Mouse (Mus musculus) forebrain, embryonic 15.5 days (tissue): ENCODE results near the gene Rhbdl3. TPM values are rescaled to one million over a fixed set of nuclear protein-coding genes. Genes with fewer than 3 reads are reported as not detected.
"Not testable (repeated sequence)": the region's sequence is repeated elsewhere in the genome, so short reads cannot be mapped to it uniquely, and the experiment has no call there.

Experiments used
- ATAC-seq: fragments of 200-750 bp; cut with Nextera tagmentation; replicated peaks from 2 replicates; pipeline ENCODE4 v1.8.0; 2017; ENCODE audit warnings: mild to moderate bottlenecking, moderate TSS enrichment, moderate library complexity
- H3K27ac ChIP-seq: fragments of 300-500 bp; sonication (generic); replicated peaks from 2 replicates; pipeline ENCODE4 v1.5.1; 2015; ENCODE audit warnings: mild to moderate bottlenecking, inconsistent platforms
- H3K27me3 ChIP-seq: fragments of 300-500 bp; sonication (generic); 2 replicates; pipeline ENCODE4 v1.6.1; 2015; ENCODE audit warnings: inconsistent platforms
- H3K36me3 ChIP-seq: fragments of 300-500 bp; sonication (generic); 2 replicates; pipeline ENCODE4 v1.6.1; 2015; ENCODE audit warnings: mild to moderate bottlenecking, inconsistent platforms
- H3K4me1 ChIP-seq: fragments of 300-500 bp; sonication (generic); 2 replicates; pipeline ENCODE4 v1.6.1; 2015; ENCODE audit warnings: inconsistent platforms
- H3K4me2 ChIP-seq: fragments of 300-500 bp; sonication (generic); replicated peaks from 2 replicates; pipeline ENCODE4 v1.6.1; 2015; ENCODE audit warnings: mild to moderate bottlenecking, inconsistent platforms
- H3K4me3 ChIP-seq: fragments of 300-500 bp; sonication (generic); 2 replicates; pipeline ENCODE4 v1.5.1; 2015; ENCODE audit warnings: mild to moderate bottlenecking, inconsistent platforms
- H3K9ac ChIP-seq: fragments of 300-500 bp; sonication (generic); replicated peaks from 2 replicates; pipeline ENCODE4 v1.6.1; 2015; ENCODE audit warnings: mild to moderate bottlenecking, inconsistent platforms
- H3K9me3 ChIP-seq: fragments of 300-500 bp; sonication (generic); 2 replicates; pipeline ENCODE4 v1.6.1; 2016; ENCODE audit warnings: inconsistent platforms
- WGBS: fragments of 180-500 bp; shearing (Covaris S2); methylation state at CpG from one replicate; pipeline ENCODE4 v1.1.7; 2015; ENCODE audit warnings: mixed read lengths; 5-methylcytosine and 5-hydroxymethylcytosine counted together
- polyA plus RNA-seq: library from polyadenylated mRNA; unstranded; fragments of >200 nt; fragmentation: Nextera tagmentation; extraction: Ambion mirVana; gene quantifications from 2 replicates; pipeline ENCODE4 v1.2.1, GENCODE M21; 2015

Gene Rhbdl3
- polyA plus RNA-seq, 1 experiment from 2014 or later: 20.4 TPM

DNA sequence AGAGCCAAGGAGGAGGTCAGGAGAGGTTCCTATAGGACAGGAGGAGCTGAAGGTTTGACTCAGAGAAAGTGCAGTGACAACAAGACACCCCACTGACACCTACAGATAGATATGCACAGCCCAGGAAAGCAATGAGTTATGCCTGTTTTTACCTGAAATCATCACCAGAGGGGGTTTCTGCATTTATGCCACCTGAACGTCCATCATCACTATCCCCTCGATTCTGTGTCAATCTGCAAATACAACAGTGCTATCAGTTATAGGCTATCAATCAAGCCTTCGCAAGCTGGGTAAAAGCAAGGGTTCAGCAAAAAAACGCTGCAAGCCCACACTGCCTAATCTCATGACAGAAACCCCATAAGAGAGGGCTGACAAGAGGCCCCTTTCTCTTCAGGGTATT, 75.9 kb downstream of the Rhbdl3 start:
- H3K9me3 ChIP-seq: no peaks in the 10 kb centered on the region
- 64% methylated on average over 4 of the region's 4 CpGs for WGBS
- ATAC-seq: no peak
- peaks cover 10% of the 10 kb centered on the region for H3K4me1 ChIP-seq
- no peak overlapping the region for H3K27ac ChIP-seq
- no peak overlapping the region for H3K9ac ChIP-seq
- H3K27me3 ChIP-seq: no peaks in the 10 kb centered on the region
- H3K4me2 ChIP-seq: no peak overlapping the region
- H3K4me3 ChIP-seq: no peak overlapping the region; the same call in 1 of the 2 replicates
- H3K36me3 ChIP-seq: peaks cover 27% of the 10 kb centered on the region; the same call in 1 of the 2 replicates

DNA sequence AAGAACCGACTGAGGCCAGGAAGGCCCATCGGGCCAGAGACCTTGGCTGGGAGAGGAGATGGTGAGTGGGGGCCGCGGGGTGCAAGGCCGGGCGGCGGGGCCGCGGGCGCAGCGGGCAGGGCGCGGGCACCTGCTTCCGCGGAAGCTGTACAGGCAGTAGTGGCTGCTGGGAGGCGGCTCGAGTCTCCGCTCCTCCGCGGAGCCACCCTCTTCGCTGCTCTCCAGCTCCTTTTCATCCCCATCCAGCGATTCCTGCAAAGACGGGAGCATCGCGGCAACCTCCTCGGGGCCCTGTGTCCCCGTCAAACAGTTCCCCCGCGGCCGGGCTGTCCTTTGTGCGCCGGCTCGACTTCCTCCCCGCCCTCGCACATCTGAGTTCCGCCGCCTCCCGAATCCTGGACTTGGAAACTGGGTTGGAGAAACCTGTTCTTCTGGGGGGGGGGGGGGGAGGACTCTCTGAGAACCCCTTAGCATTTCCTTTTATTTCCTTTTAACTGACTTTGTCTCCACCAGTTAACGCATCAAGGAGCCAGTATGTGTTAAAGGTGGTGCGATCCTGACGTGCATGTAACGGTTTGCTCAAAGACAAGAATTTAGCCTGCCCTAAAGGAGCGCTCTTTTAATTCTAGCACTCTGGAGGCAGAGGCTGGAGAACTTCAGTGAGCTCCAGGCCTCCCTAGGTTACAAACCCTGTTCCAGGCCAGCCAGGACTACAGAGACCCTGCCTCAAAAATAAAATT, 77.2 kb downstream of the Rhbdl3 start, which contains the start of gene 5730455P16Rik:
TSS of gene 5730455P16Rik (minus strand) at position 323 of the 740 bp plus-strand sequence.
- 1% methylated on average over 41 of the region's 43 CpGs for WGBS
- H3K9me3 ChIP-seq: no peaks in the 10 kb centered on the region
- H3K27ac ChIP-seq: peak within 1 kb of the TSS; percentile 93
- H3K4me2 ChIP-seq: peak within 1 kb of the TSS; percentile 70
- H3K27me3 ChIP-seq: no peaks in the 10 kb centered on the region
- peaks cover 19% of the 10 kb centered on the region for H3K4me1 ChIP-seq
- peak; percentile 91 for ATAC-seq
- H3K9ac ChIP-seq: peak within 1 kb of the TSS; percentile 95
- peaks cover 21% of the 10 kb centered on the region; the same call in 1 of the 2 replicates for H3K36me3 ChIP-seq
- peak within 1 kb of the TSS; percentile 71 for H3K4me3 ChIP-seq

DNA sequence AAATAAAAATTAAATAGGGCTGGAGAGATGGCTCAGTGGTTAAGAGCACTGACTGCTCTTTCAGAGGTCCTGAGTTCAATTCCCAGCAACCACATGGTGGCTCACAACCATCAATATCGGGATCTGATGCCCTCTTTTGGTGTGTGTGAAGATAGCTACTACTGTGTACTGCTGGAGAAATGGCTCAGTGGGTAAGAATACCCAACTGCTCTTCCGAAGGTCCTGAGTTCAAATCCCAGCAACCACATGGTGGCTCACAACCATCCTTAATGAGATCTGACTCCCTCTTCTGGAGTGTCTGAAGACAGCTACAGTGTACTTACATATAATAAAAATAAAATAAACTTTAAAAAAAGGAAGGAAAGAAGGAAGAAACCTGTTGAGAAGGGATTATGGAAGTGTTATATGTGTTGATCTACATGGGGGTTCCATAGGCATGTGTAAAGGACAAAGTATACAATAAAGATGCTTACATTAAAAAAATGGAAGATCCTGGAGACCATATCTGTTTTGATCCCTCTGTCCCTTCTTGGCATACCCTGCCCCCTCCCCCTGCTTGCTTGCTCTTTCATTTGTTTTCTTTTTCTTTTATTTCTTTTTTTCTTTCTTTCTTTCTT, 77.8 kb downstream of the Rhbdl3 start:
- peaks cover 14% of the 10 kb centered on the region; the same call in 1 of the 2 replicates for H3K36me3 ChIP-seq
- WGBS: 66% methylated on average over 2 of the region's 2 CpGs
- H3K27me3 ChIP-seq: not testable (repeated sequence)

DNA sequence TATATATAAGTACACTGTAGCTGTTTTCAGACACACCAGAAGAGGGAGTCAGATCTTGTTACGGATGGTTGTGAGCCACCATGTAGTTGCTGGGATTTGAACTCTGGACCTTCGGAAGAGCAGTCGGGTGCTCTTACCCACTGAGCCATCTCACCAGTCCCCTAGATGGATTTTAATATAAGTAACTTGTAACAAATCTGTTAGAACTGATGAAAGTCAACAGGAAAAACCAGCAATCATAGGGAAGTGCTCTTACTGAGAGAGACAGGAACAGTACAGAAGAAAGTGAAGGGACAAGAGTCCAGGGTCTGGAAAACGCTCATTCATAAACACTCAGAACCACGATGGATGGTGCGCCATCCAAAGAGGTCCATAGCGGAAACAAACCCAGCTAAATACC, 78.5 kb downstream of the Rhbdl3 start:
- not testable (repeated sequence) for H3K27me3 ChIP-seq, H3K9me3 ChIP-seq, ATAC-seq, H3K4me2 ChIP-seq, H3K27ac ChIP-seq, H3K4me3 ChIP-seq, H3K9ac ChIP-seq, H3K36me3 ChIP-seq
- WGBS: 95% methylated on average over 7 of the region's 7 CpGs
- peaks cover 19% of the 10 kb centered on the region for H3K4me1 ChIP-seq

More for the DNA sequence above, 77.8 kb downstream of the Rhbdl3 start:
- peak overlapping the region; percentile 71 for H3K4me3 ChIP-seq
- peak overlapping the region; percentile 70 for H3K4me2 ChIP-seq
- peak overlapping the region; percentile 93 for H3K27ac ChIP-seq
- not testable (repeated sequence) for ATAC-seq, H3K9me3 ChIP-seq
- H3K9ac ChIP-seq: peak overlapping the region; percentile 95; the same call in 1 of the 2 replicates
- H3K4me1 ChIP-seq: peaks cover 19% of the 10 kb centered on the region

DNA sequence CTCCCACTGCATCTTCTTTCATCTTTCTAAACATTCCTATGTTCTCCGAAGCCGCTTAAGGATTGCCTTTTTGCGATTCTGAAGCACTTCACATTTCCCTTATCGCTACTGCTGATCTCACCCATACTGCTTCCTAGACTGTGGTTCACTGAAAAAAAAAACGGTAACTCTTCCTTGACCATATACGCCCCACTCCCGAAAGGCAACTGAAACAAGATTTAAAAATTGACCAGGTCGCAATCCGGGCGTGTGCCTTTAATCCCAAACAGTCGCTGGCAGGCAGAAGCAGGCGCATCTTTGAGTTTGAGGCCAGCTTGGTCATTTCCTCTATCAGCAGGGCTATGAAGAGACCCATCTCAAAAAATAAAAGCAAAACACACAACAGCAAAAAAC, 81.9 kb downstream of the Rhbdl3 start:
- Histone ChIP-seq H3K9ac (peak overlapping the region; percentile 89), H3K4me2 (peak overlapping the region; percentile 71), H3K9me3 (no peaks in the 10 kb centered on the region), H3K4me1 (peaks cover 39% of the 10 kb centered on the region), H3K36me3 (peaks cover 4% of the 10 kb centered on the region), H3K4me3 (peak overlapping the region; percentile 89), H3K27me3 (no peaks in the 10 kb centered on the region), H3K27ac (peak overlapping the region; percentile 88)
- 7% methylated on average over 12 of the region's 12 CpGs for WGBS
- ATAC-seq: peak; percentile 12; the same call in 1 of the 2 replicates

DNA sequence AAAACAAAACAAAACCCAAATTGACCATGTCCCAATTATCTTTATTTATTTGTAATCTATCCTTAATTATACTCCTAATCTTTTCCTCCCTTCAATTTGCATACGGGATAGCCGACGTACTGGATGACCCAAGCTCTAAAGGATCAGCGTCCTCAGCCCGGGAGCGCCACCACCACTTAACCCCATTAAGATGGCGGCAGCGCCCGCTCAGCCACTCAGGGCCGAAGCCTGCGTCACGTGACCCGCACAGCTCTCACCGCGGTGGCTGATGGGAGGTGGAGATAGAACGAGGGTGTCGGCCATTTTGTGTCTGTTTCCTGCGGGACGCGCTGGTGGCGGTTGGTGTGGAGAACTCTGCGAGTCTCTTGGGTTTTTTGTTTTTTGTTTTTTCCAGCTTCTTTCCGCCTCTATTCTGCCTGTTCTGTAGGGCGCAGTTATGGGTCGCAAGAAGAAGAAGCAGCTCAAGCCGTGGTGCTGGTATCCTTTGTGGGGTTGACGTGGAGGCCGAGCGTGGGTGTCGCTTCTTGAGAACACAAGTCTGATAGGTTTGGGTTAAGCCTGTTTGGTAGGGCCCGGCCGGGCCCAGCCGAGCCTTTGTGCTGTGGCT, 82.4 kb downstream of the Rhbdl3 start, which contains the start of gene Zfp207:
TSS of gene Zfp207 (plus strand) at position 261 of the 607 bp plus-strand sequence.
- peak within 1 kb of the TSS; percentile 88 for H3K27ac ChIP-seq
- under 1% methylated on average over 33 of the region's 33 CpGs for WGBS
- peak; percentile 97 for ATAC-seq

DNA sequence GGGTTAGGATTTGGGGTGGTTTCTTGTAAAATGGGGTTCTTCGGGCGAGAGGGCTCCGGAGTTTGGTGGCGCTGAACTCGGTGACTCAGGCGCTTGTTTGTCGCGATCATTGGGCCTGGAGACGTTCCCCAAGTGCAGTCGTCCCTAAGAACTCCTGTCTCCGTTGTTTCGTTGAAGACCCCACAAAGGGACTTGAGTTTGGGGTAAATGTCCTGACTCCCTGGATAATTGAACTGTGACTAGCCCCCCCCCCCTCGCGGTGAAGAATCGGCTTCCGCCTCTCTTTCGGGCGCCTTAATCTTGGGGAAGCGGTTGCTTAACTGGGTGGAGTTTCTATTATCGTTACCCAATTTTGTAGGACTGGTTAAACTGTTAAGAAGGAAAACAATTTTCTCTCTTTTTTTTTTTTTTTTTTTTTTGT, 82.9 kb downstream of the Rhbdl3 start:
- H3K27me3 ChIP-seq: no peaks in the 10 kb centered on the region
- H3K9ac ChIP-seq: peak overlapping the region; percentile 89
- no peak for ATAC-seq
- WGBS: under 1% methylated on average over 20 of the region's 20 CpGs
- H3K36me3 ChIP-seq: peaks cover 14% of the 10 kb centered on the region
- H3K4me2 ChIP-seq: no peak overlapping the region
- peaks cover 42% of the 10 kb centered on the region for H3K4me1 ChIP-seq
- peak overlapping the region; percentile 89 for H3K4me3 ChIP-seq
- peak overlapping the region; percentile 88 for H3K27ac ChIP-seq
- no peaks in the 10 kb centered on the region for H3K9me3 ChIP-seq

More for the DNA sequence above, 82.4 kb downstream of the Rhbdl3 start, which contains the start of gene Zfp207:
- Histone ChIP-seq H3K4me1 (peaks cover 42% of the 10 kb centered on the region), H3K9me3 (no peaks in the 10 kb centered on the region), H3K27me3 (no peaks in the 10 kb centered on the region), H3K4me2 (peak within 1 kb of the TSS; percentile 73), H3K9ac (peak within 1 kb of the TSS; percentile 89), H3K4me3 (peak within 1 kb of the TSS; percentile 89), H3K36me3 (peaks cover 9% of the 10 kb centered on the region)

DNA sequence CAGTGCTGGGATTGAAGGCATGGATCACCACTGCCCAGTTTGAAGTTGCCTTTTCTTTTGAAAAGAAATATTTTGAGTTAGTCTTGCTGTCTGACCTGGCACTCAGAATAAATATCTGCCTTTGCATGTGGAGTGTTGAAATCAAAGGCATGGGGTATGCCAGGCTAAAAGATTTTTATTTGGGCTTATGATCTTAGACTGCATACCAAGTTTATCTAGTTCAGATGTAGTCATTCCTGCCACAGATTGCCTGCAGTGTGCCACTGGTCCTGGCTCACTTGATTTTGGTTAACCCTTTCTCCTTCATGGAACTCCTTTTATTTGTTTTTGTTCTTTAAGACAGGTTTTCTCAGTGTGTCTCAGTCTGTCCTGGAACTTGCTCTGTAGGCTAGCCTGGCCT, 83.7 kb downstream of the Rhbdl3 start:
- Histone ChIP-seq H3K4me3 (peak overlapping the region; percentile 89), H3K9me3 (no peaks in the 10 kb centered on the region), H3K36me3 (peaks cover 21% of the 10 kb centered on the region), H3K27ac (0 out of 2 replicates have a peak overlapping the region, but pooled peaks have one; percentile 3), H3K9ac (peak overlapping the region; percentile 89), H3K4me2 (peak overlapping the region; percentile 73), H3K27me3 (no peaks in the 10 kb centered on the region), H3K4me1 (peaks cover 42% of the 10 kb centered on the region)
- no peak for ATAC-seq

DNA sequence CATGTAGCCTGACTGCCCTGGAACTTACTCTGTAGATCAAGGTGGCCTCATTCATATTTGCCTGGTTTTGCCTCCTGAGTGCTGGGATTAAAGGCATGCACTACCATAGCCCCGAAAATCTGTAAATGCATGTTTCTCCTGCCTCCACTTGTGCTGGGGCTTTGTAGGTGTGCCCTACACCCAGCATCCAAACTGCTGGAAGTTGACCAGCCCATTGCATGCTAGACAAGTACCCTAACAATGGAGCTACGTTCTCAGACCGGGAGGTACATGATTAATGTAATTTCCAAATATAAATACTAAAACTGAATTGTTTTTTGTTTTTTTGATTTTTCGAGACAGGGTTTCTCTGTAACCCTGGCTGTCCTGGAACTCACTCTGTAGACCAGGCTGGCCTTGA, 84.3 kb downstream of the Rhbdl3 start:
- no peak overlapping the region for H3K27ac ChIP-seq
- H3K4me3 ChIP-seq: peak overlapping the region; percentile 89
- no peaks in the 10 kb centered on the region for H3K27me3 ChIP-seq
- H3K9me3 ChIP-seq: no peaks in the 10 kb centered on the region
- 38% methylated on average over 4 of the region's 4 CpGs for WGBS
- peaks cover 42% of the 10 kb centered on the region for H3K4me1 ChIP-seq
- peak overlapping the region; percentile 89 for H3K9ac ChIP-seq
- peaks cover 26% of the 10 kb centered on the region for H3K36me3 ChIP-seq
- ATAC-seq: no peak
- H3K4me2 ChIP-seq: peak overlapping the region; percentile 73

DNA sequence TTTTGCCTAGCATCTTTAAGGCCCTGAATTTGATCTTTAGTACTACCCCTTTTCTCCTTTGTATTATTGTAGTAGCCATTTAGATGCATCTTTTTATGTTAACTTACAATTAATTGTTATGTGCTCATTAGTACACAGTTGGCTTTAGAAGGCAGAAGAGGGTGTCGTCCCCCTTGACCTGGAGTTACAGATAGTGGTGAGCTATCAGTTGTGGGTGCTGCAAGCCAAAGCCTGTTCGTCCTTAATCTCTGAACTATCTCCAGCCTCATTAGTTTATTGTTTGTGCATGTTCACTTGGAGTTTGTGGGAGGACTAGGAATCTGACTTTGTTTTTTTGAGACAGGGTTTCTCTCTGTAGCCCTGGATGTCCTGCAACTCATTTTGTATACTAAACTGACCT, 86.1 kb downstream of the Rhbdl3 start:
- Histone ChIP-seq H3K27ac (no peak overlapping the region), H3K4me3 (peak overlapping the region; percentile 89), H3K27me3 (no peaks in the 10 kb centered on the region), H3K4me2 (peak overlapping the region; percentile 73), H3K9me3 (no peaks in the 10 kb centered on the region), H3K4me1 (peaks cover 42% of the 10 kb centered on the region), H3K36me3 (peaks cover 37% of the 10 kb centered on the region), H3K9ac (no peak overlapping the region)
- ATAC-seq: no peak
- WGBS: 73% methylated on average over 2 of the region's 2 CpGs

DNA sequence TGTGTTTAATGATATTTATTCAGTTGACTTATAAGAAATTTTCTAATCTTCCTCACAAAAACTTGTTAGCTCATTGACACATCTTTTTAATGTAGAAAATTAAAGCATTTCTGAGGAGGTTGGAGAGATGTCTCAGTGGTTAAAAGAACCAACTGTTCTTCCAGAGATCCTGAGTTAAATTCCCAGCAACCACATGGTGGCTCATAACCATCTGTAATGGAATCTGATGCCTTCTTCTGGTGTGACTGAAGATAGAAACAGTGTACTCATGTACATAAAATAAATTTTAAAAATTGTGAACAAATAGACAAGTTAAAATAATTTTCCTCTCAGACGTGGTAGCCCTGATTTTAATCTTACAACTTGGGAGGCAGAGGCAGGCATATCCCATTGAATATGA, 89.2 kb downstream of the Rhbdl3 start:
- Histone ChIP-seq H3K9ac (no peak overlapping the region), H3K27ac (no peak overlapping the region), H3K4me3 (no peak overlapping the region), H3K4me1 (peaks cover 28% of the 10 kb centered on the region), H3K27me3 (no peaks in the 10 kb centered on the region), H3K9me3 (no peaks in the 10 kb centered on the region), H3K36me3 (peaks cover 55% of the 10 kb centered on the region), H3K4me2 (no peak overlapping the region)
- WGBS: 88% methylated on average over 1 of the region's 1 CpGs
- ATAC-seq: no peak
